Mouse (Mus musculus) CH12F3 (cell line): ENCODE data around the gene Pum1.

Experiments used
- in situ Hi-C: fragments of 300-500 bp; cut with MboI; formaldehyde crosslinking; loops from 2 replicates; pipeline ENCODE4 v1.14.3; 2020; ENCODE audit warnings: low sequenced_read_pairs

The Pum1 gene

GRCm38 (mm10) chr4:130809784-130810183 lies 146.7 kb downstream of the Pum1 start:
- in situ Hi-C loops: no loop called here

- in situ Hi-C loops: no loop called here
These were observed 147.7 kb downstream of the Pum1 start for GRCm38 (mm10) chr4:130810845-130811244.

GRCm38 (mm10) chr4:130811385-130811784 lies 148.3 kb downstream of the Pum1 start:
- in situ Hi-C loops: no loop called here

- in situ Hi-C loops: no loop called here
These were observed 150.8 kb downstream of the Pum1 start for GRCm38 (mm10) chr4:130813958-130814357.

GRCm38 (mm10) chr4:130814742-130815330 lies 151.7 kb downstream of the Pum1 start:
- in situ Hi-C loops: no loop called here

- in situ Hi-C loops: no loop called here
These were observed 152.7 kb downstream of the Pum1 start for GRCm38 (mm10) chr4:130815860-130816259.

GRCm38 (mm10) chr4:130819806-130820205 lies 156.7 kb downstream of the Pum1 start:
- in situ Hi-C loops: no loop called here

- in situ Hi-C loops: no loop called here
These were observed 157.6 kb downstream of the Pum1 start for GRCm38 (mm10) chr4:130820594-130821255.

- in situ Hi-C loops: no loop called here
These were observed 165.9 kb downstream of the Pum1 start for GRCm38 (mm10) chr4:130828851-130829673.
